Mouse (Mus musculus): ENCODE data around the gene Lingo3. TPM values are rescaled to one million over a fixed set of nuclear protein-coding genes. Genes with fewer than 3 reads are reported as not detected.
A peak's percentile ranks its signal among the peaks of the same experiment; 100 is the strongest.

Lingo3 gene
- polyA plus RNA-seq, 1 experiment from 2014 or later, result not detected

DNA sequence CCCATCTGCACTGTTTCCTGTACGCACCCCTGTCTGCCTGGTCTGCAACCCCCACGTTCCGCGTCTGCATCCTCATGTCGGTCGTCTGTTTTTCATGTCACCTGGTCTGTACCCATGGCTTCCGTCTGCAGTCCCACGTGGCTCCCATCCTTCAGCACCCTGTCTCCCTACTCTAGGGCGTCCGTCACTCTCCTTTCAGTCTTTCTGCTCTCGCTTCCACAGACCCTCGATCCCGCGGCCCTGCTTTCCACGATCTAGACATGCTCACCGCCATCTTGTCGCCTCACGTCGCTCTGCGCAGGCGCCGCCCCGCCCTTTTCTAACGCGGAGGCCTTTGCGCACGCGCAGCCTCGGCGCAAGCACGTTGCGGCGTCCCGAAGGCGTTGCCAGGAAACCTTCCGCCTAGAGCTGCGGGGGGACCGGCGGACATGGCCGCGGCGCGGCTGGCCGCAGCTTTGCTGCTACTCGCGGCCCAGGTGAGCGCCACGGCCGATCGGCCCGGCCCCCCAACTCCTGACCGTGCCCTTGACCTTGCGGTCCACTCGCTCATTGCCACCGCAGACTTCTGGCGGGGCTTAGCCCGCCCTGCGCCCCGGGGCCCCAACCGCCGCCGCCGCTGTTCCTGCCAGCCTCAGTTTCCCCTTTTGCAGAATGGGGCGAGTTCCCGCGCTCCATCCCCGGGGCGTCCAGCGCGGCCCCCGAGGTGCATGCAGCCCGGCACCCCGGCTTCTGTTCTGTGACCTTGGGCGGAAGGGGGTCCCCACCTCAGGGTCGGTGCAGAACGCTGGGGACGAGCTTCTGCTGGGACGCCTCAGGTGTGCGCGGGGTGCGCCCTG, 11.3 kb upstream of the Lingo3 start, which contains the start of the genes Lsm7 and Sppl2b:
TSS of gene Lsm7 (minus strand) at position 297 of the 836 bp plus-strand sequence.
TSS of gene Sppl2b (plus strand) at position 363 of the 836 bp plus-strand sequence.
- Histone ChIP-seq H3K9me3 (replicated peaks; ENCODE audit: control insufficient read depth, low read length) (no peaks in the 10 kb centered on the region), H3K9ac (ENCODE audit: low read depth, low read length) (peak within 1 kb of the TSS; percentile 98), H3K27ac (ENCODE audit: low read length) (peak within 1 kb of the TSS; percentile 99), H3K4me3 (ENCODE audit: low read depth, low read length) (peak within 1 kb of the TSS; percentile 96), H3K36me3 (ENCODE audit: control insufficient read depth, insufficient read depth) (peaks cover 17% of the 10 kb centered on the region), H3K4me1 (ENCODE audit: control insufficient read depth, low read depth, low read length) (peaks cover 47% of the 10 kb centered on the region), H3K4me2 (ENCODE audit: low read depth, low read length) (peak within 1 kb of the TSS; percentile 96), H3K27me3 (ENCODE audit: control insufficient read depth, insufficient read depth, low read depth, low read length) (no peaks in the 10 kb centered on the region)
- peak; percentile 41 for ATAC-seq (ENCODE audit: low read depth)
- under 1% methylated on average over 81 of the region's 81 CpGs for WGBS (ENCODE audit: insufficient replicate concordance)

DNA sequence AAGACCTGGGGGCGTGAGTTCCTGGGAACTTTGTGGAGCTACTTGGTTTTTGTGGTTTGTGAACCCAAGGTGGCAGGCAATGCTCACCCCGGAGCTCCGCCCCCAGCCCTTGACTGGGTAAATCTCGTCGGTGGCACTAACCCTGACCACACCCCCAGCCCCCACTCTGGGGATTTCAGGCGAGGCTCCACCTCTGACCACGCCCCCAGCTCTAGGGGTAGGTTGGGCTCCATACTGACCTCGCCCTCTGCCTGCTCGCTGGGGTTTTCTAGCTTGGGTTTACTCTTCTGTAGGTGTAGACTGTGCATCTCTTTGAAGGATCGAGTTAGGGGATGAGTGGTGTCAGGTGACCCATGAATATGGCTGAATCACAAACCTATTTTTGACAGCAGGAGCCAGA, 4.7 kb upstream of the Lingo3 start:
- WGBS (ENCODE audit: insufficient replicate concordance), result 2% methylated on average over 10 of the region's 10 CpGs
- no peak overlapping the region for H3K27ac ChIP-seq (ENCODE audit: low read length)
- no peak overlapping the region for H3K4me2 ChIP-seq (ENCODE audit: low read depth, low read length)
- peaks cover 24% of the 10 kb centered on the region for H3K27me3 ChIP-seq (ENCODE audit: control insufficient read depth, insufficient read depth, low read depth, low read length)
- peak; percentile 78 for ATAC-seq (ENCODE audit: low read depth)
- no peak overlapping the region for H3K9ac ChIP-seq (ENCODE audit: low read depth, low read length)
- H3K9me3 ChIP-seq (replicated peaks; ENCODE audit: control insufficient read depth, low read length), result no peaks in the 10 kb centered on the region
- H3K36me3 ChIP-seq (ENCODE audit: control insufficient read depth, insufficient read depth), result peaks cover 17% of the 10 kb centered on the region
- no peak overlapping the region for H3K4me3 ChIP-seq (ENCODE audit: low read depth, low read length)
- H3K4me1 ChIP-seq (ENCODE audit: control insufficient read depth, low read depth, low read length), result peaks cover 14% of the 10 kb centered on the region

DNA sequence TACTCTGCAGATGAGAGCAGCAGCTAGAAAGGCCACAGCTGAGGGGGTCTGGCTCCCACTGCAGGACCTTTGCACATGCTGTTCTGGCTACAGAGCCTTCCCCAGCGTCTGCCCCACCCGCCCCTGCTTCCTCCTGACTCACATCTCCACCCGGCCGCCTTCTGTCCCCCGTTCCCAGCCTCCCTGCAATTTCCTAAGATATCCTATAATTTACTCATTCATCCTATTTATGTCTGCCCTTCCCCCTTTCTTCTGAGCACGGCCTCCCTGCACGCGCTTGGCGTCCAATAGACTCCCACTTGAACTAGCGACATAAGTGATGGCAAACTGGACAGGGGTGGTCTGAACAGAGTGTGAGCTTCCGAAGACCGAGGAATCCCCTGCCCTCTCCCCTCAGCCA, 1.9 kb upstream of the Lingo3 start:
- 73% methylated on average over 12 of the region's 12 CpGs for WGBS (ENCODE audit: insufficient replicate concordance)
- Histone ChIP-seq H3K4me2 (ENCODE audit: low read depth, low read length) (no peak overlapping the region), H3K4me3 (ENCODE audit: low read depth, low read length) (no peak overlapping the region), H3K9ac (ENCODE audit: low read depth, low read length) (no peak overlapping the region), H3K27me3 (ENCODE audit: control insufficient read depth, insufficient read depth, low read depth, low read length) (peaks cover 49% of the 10 kb centered on the region), H3K4me1 (ENCODE audit: control insufficient read depth, low read depth, low read length) (peaks cover 11% of the 10 kb centered on the region), H3K9me3 (replicated peaks; ENCODE audit: control insufficient read depth, low read length) (no peaks in the 10 kb centered on the region), H3K36me3 (ENCODE audit: control insufficient read depth, insufficient read depth) (no peaks in the 10 kb centered on the region), H3K27ac (ENCODE audit: low read length) (no peak overlapping the region)
- ATAC-seq (ENCODE audit: low read depth), result no peak

DNA sequence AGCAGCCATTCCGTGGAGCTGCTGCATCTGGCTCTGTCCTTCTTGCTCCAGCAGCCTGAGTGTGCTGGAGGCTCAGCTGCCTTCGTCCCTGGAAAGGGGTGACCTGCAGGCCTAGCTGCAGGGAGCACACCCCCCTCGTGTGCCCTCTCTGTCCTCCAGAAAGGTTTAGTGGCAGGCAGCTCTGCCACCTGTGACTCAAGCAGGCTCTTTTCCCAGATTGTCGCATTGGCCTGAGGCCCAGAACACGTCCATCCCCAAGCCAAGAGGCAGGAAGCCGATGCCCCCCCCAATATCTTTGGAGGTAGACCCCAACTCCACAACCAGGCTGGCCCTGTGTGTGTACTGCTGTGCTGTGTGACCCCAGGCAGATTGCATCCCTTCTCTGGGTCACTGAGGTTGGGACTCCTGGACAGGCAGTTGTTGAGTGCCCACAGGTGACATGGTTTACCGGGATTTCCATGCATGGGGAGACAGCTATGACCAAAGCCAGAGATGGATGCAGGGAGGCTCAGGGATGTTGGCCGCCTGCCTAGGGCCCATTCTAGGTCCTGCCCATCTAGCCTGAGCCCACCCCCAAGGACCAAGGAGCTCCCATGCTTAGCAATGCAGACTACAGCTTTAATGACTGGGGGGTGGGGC, 1.3 kb upstream of the Lingo3 start:
- Histone ChIP-seq H3K4me2 (ENCODE audit: low read depth, low read length) (no peak overlapping the region), H3K27me3 (ENCODE audit: control insufficient read depth, insufficient read depth, low read depth, low read length) (peaks cover 55% of the 10 kb centered on the region), H3K4me1 (ENCODE audit: control insufficient read depth, low read depth, low read length) (peaks cover 11% of the 10 kb centered on the region), H3K36me3 (ENCODE audit: control insufficient read depth, insufficient read depth) (no peaks in the 10 kb centered on the region), H3K9ac (ENCODE audit: low read depth, low read length) (no peak overlapping the region), H3K27ac (ENCODE audit: low read length) (no peak overlapping the region), H3K9me3 (replicated peaks; ENCODE audit: control insufficient read depth, low read length) (no peaks in the 10 kb centered on the region), H3K4me3 (ENCODE audit: low read depth, low read length) (no peak overlapping the region)
- ATAC-seq (ENCODE audit: low read depth), result no peak
- 54% methylated on average over 8 of the region's 8 CpGs for WGBS (ENCODE audit: insufficient replicate concordance)

DNA sequence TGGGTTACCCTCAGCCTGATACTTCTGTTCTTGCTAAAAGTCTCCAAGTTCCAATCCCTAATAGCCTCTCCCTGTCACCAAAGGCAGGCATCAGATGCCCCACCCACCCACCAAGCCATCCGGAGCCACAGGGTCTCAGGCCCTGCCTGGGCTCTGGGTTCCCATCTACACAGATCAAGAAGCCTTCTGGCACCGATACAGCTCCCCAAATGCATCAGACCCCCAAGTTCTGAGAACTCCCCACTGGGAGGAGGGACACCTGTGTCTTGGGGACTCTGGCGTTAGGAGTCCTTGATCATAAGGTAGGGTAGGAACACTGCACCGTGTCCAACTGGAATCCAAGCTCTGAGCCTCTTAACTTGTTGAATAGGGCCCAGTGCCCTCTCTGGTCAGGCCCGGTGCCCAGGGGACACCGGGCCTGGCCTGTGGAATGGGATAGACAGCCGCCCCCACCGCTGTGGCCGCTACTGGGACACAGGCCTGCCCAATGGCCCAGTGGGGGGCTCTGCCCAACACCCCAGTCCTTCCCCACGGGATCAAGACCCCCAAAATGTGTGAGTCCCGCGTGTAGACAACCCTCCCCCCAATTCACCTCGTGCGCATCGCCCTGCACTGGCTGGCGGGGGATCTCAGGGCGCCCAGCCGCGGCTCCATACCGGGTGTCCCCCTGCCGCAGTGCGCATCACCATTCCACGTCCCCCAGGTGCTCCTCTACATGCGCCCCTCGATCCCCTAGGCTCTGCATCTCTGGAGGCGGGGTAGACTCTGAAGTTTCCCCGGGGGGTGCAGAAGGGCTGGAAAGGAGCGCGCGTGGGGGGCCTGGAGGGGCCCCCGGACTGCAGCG, 530 bp downstream of the Lingo3 start:
- no peak for ATAC-seq (ENCODE audit: low read depth)
- Histone ChIP-seq H3K27ac (ENCODE audit: low read length) (no peak overlapping the region), H3K4me2 (ENCODE audit: low read depth, low read length) (peak overlapping the region; percentile 35; the same call in 1 of the 2 replicates), H3K9me3 (replicated peaks; ENCODE audit: control insufficient read depth, low read length) (no peaks in the 10 kb centered on the region), H3K4me3 (ENCODE audit: low read depth, low read length) (peak overlapping the region; percentile 21; the same call in 1 of the 2 replicates), H3K9ac (ENCODE audit: low read depth, low read length) (no peak overlapping the region), H3K27me3 (ENCODE audit: control insufficient read depth, insufficient read depth, low read depth, low read length) (peaks cover 55% of the 10 kb centered on the region), H3K36me3 (ENCODE audit: control insufficient read depth, insufficient read depth) (no peaks in the 10 kb centered on the region), H3K4me1 (ENCODE audit: control insufficient read depth, low read depth, low read length) (peaks cover 6% of the 10 kb centered on the region)
- WGBS (ENCODE audit: insufficient replicate concordance), result 13% methylated on average over 32 of the region's 32 CpGs

DNA sequence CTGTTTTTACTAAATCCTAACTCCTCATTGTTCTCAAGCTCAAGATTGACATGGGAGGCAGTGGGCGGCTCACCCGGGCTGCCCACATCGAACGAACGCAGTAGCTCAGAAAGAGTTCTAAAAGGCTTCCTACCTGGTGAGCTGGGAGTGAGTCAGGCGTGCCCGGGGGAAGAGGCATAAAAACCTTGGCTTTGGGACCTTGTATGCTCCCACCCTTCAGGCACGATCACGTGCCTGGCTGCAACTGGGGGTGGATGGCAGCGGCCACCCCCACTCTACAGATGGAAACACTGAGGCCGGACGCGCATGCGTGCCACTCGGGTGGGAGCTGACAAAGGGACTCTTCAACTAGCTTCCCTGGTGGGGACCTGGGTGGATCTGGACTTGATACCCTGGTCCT, 1.5 kb downstream of the Lingo3 start:
- 71% methylated on average over 15 of the region's 15 CpGs for WGBS (ENCODE audit: insufficient replicate concordance)
- Histone ChIP-seq H3K27ac (ENCODE audit: low read length) (no peak overlapping the region), H3K9me3 (replicated peaks; ENCODE audit: control insufficient read depth, low read length) (no peaks in the 10 kb centered on the region), H3K4me2 (ENCODE audit: low read depth, low read length) (no peak overlapping the region), H3K4me3 (ENCODE audit: low read depth, low read length) (no peak overlapping the region), H3K9ac (ENCODE audit: low read depth, low read length) (no peak overlapping the region), H3K36me3 (ENCODE audit: control insufficient read depth, insufficient read depth) (no peaks in the 10 kb centered on the region), H3K4me1 (ENCODE audit: control insufficient read depth, low read depth, low read length) (peaks cover 3% of the 10 kb centered on the region; the same call in 1 of the 2 replicates), H3K27me3 (ENCODE audit: control insufficient read depth, insufficient read depth, low read depth, low read length) (peaks cover 60% of the 10 kb centered on the region)
- ATAC-seq (ENCODE audit: low read depth), result no peak

DNA sequence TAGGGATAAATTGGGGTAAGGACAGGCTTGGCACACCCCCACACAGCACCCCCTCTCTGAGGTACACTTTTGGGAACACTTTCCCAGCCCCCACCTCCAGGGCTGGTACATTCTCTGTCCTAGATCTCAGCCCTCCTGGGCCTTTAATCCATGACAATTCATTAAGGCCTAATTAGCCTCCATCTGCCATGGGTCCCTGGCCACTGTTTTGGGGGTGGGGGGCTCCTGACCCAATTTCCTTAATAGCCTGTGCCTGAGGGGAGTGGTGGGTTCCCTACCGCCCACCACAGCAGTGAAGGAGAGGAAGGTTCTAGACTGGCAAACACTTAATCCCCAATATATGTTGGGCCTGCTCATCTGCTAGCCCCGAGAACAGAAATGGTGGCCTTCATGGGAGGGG, 2.2 kb downstream of the Lingo3 start:
- Histone ChIP-seq H3K4me1 (ENCODE audit: control insufficient read depth, low read depth, low read length) (peaks cover 7% of the 10 kb centered on the region; the same call in 1 of the 2 replicates), H3K27ac (ENCODE audit: low read length) (no peak overlapping the region), H3K36me3 (ENCODE audit: control insufficient read depth, insufficient read depth) (no peaks in the 10 kb centered on the region), H3K9ac (ENCODE audit: low read depth, low read length) (no peak overlapping the region), H3K4me3 (ENCODE audit: low read depth, low read length) (no peak overlapping the region), H3K9me3 (replicated peaks; ENCODE audit: control insufficient read depth, low read length) (no peaks in the 10 kb centered on the region), H3K27me3 (ENCODE audit: control insufficient read depth, insufficient read depth, low read depth, low read length) (peaks cover 67% of the 10 kb centered on the region), H3K4me2 (ENCODE audit: low read depth, low read length) (no peak overlapping the region)
- 62% methylated on average over 2 of the region's 2 CpGs for WGBS (ENCODE audit: insufficient replicate concordance)
- no peak for ATAC-seq (ENCODE audit: low read depth)

DNA sequence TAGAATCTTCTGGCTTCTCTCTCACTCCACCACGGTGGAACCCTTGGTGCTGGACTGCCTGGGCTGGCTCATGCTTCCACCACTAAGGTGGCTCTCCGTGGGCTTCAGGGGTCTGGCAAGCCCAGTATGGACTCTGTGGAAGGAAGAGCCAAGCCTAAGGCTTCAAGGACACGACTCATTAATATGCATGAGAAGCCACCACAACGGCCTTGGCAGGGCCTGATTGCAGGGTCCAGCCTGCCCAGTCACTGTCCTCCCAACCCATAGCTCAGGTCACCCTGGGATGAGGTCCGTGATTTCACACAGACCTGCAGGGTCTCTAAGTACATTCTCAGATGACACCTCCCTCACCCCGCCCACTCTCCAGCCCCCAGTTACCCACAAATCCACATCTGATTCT, 4.0 kb downstream of the Lingo3 start:
- no peak overlapping the region for H3K4me2 ChIP-seq (ENCODE audit: low read depth, low read length)
- no peak overlapping the region for H3K4me3 ChIP-seq (ENCODE audit: low read depth, low read length)
- WGBS (ENCODE audit: insufficient replicate concordance), result 48% methylated on average over 6 of the region's 6 CpGs
- no peak for ATAC-seq (ENCODE audit: low read depth)
- no peaks in the 10 kb centered on the region for H3K36me3 ChIP-seq (ENCODE audit: control insufficient read depth, insufficient read depth)
- H3K9ac ChIP-seq (ENCODE audit: low read depth, low read length), result no peak overlapping the region
- H3K27me3 ChIP-seq (ENCODE audit: control insufficient read depth, insufficient read depth, low read depth, low read length), result peaks cover 73% of the 10 kb centered on the region
- H3K4me1 ChIP-seq (ENCODE audit: control insufficient read depth, low read depth, low read length), result peaks cover 7% of the 10 kb centered on the region; the same call in 1 of the 2 replicates
- no peaks in the 10 kb centered on the region for H3K9me3 ChIP-seq (replicated peaks; ENCODE audit: control insufficient read depth, low read length)
- no peak overlapping the region for H3K27ac ChIP-seq (ENCODE audit: low read length)

Data from liver, embryonic 16.5 days (tissue).